Mouse (Mus musculus): Measurements from ENCODE around the gene Thbd. TPM values are rescaled to one million over a fixed set of nuclear protein-coding genes. Genes with fewer than 3 reads are reported as not detected.

Thbd gene
- total and polyA plus RNA-seq, 3 experiments: not detected

GRCm38 (mm10) chr2:148398901-148399685, 8.9 kb downstream of the Thbd start:
- Histone ChIP-seq H3K4me3 (ENCODE audit: control insufficient read depth in 1 of 2, insufficient read depth in 1 of 2, low read depth in 2 of 2, low read length in 2 of 2) (no peak overlapping the region), H3K36me3 (ENCODE audit: control insufficient read depth in 1 of 2, insufficient read depth in 2 of 2, low read length in 2 of 2) (no peaks in the 10 kb centered on the region), H3K9me3 (replicated peaks; ENCODE audit: insufficient read depth, low read length) (no peaks in the 10 kb centered on the region), H3K4me1 (ENCODE audit: control insufficient read depth in 1 of 2, insufficient read depth in 2 of 2, low read length in 2 of 2) (no peaks in the 10 kb centered on the region), H3K79me2 (ENCODE audit: control insufficient read depth, insufficient read depth, low read length, poor library complexity) (no peaks in the 10 kb centered on the region), H3K27ac (ENCODE audit: control insufficient read depth, low read depth, low read length) (no peak overlapping the region), H3K27me3 (ENCODE audit: control insufficient read depth in 1 of 2, insufficient read depth in 2 of 2, low read length in 2 of 2) (no peaks in the 10 kb centered on the region), H3K9ac (ENCODE audit: control insufficient read depth, low read depth, low read length, poor library complexity, severe bottlenecking) (no peak overlapping the region)
- no peak for DNase-seq (ENCODE audit: low read depth, low spot score)
- no peak for TF ChIP-seq MEF2A (IDR thresholded peaks at IDR 0.05; ENCODE audit: extremely low read depth, insufficient replicate concordance, low read depth, low read length, poor library complexity, severe bottlenecking)
- TF ChIP-seq MYB (IDR thresholded peaks at IDR 0.05; ENCODE audit: low read depth, low read length): no peak
- TF ChIP-seq JUND (IDR thresholded peaks at IDR 0.05; ENCODE audit: low read depth, low read length): no peak
- TF ChIP-seq ZMIZ1 (IDR thresholded peaks at IDR 0.05; ENCODE audit: low read depth, low read length): no peak
- TF ChIP-seq TCF12 (IDR thresholded peaks at IDR 0.05; ENCODE audit: low read depth, low read length): no peak
- TF ChIP-seq CTCF (IDR thresholded peaks at IDR 0.05 in 2 of 3, conservative IDR thresholded peaks at IDR 0.05 in 1 of 3; ENCODE audit: control insufficient read depth in 1 of 3, insufficient read depth in 1 of 3, low read depth in 2 of 3, low read length in 3 of 3, poor library complexity in 1 of 3, severe bottlenecking in 1 of 3): no peak
- no peak for TF ChIP-seq KAT2A (conservative IDR thresholded peaks at IDR 0.05; ENCODE audit: low read depth, low read length)
- no peak for TF ChIP-seq RAD21 (IDR thresholded peaks at IDR 0.05; ENCODE audit: low read depth, low read length)
- no peak for TF ChIP-seq MAFK (IDR thresholded peaks at IDR 0.05; ENCODE audit: borderline replicate concordance, low read depth, low read length)
- no peak for TF ChIP-seq TAL1 (IDR thresholded peaks at IDR 0.05; ENCODE audit: low read length)
- TF ChIP-seq SMC3 (IDR thresholded peaks at IDR 0.05; ENCODE audit: low read depth, low read length): no peak
- no peak for TF ChIP-seq POLR2AphosphoS2 (IDR thresholded peaks at IDR 0.05; ENCODE audit: low read length)
- no peak for TF ChIP-seq SIN3A (IDR thresholded peaks at IDR 0.05; ENCODE audit: low read length)
- TF ChIP-seq MAZ (IDR thresholded peaks at IDR 0.05; ENCODE audit: low read depth, low read length): no peak
- no peak for TF ChIP-seq ZKSCAN1 (IDR thresholded peaks at IDR 0.05; ENCODE audit: low read depth, low read length)
- no peak for TF ChIP-seq CHD2 (IDR thresholded peaks at IDR 0.05; ENCODE audit: low read length)
- no peak for TF ChIP-seq USF1 (IDR thresholded peaks at IDR 0.05; ENCODE audit: low read depth, low read length)
- TF ChIP-seq NRF1 (IDR thresholded peaks at IDR 0.05; ENCODE audit: insufficient read depth, low read depth, low read length, poor library complexity, severe bottlenecking): no peak

- Histone ChIP-seq H3K27ac (ENCODE audit: control insufficient read depth, low read depth, low read length) (no peak overlapping the region), H3K4me1 (ENCODE audit: control insufficient read depth in 1 of 2, insufficient read depth in 2 of 2, low read length in 2 of 2) (no peaks in the 10 kb centered on the region)
Observed at GRCm38 (mm10) chr2:148397784-148398100, 10.2 kb downstream of the Thbd start.

More at GRCm38 (mm10) chr2:148397784-148398100, 10.2 kb downstream of the Thbd start:
- H3K36me3 ChIP-seq (ENCODE audit: control insufficient read depth in 1 of 2, insufficient read depth in 2 of 2, low read length in 2 of 2): no peaks in the 10 kb centered on the region
- no peak overlapping the region for H3K9ac ChIP-seq (ENCODE audit: control insufficient read depth, low read depth, low read length, poor library complexity, severe bottlenecking)
- no peaks in the 10 kb centered on the region for H3K9me3 ChIP-seq (replicated peaks; ENCODE audit: insufficient read depth, low read length)
- no peak for TF ChIP-seq MXI1 (IDR thresholded peaks at IDR 0.05; ENCODE audit: low read depth, low read length)
- H3K4me3 ChIP-seq (ENCODE audit: control insufficient read depth in 1 of 2, insufficient read depth in 1 of 2, low read depth in 2 of 2, low read length in 2 of 2): no peak overlapping the region
- no peaks in the 10 kb centered on the region for H3K27me3 ChIP-seq (ENCODE audit: control insufficient read depth in 1 of 2, insufficient read depth in 2 of 2, low read length in 2 of 2)
- DNase-seq (ENCODE audit: low read depth, low spot score): no peak
- no peaks in the 10 kb centered on the region for H3K79me2 ChIP-seq (ENCODE audit: control insufficient read depth, insufficient read depth, low read length, poor library complexity)

Measured in MEL (cell line).